18 mouse cellular contexts compared by ENCODE assay signal in genomic region chr19:10367802-10368201, GRCm38 (mm10). TPM values are rescaled to one million over a fixed set of nuclear protein-coding genes. Genes with fewer than 3 reads are reported as not detected.
DNase-seq lines count a peak whose midpoint lies in the region; ATAC-seq and TF ChIP-seq lines count a peak whose summit lies in the region.
"Had no signal": no experiment of that assay in that cellular context is flagged by ENCODE, and none has a peak within 500 bp of the region (broad histone marks: within the 10 kb centered on the region; RNA-seq: fewer than 3 reads in every experiment).

No protein-coding gene starts in this region.

- H3K9ac ChIP-seq in hindbrain, embryonic 14.5 days: no peak overlapping the region
- H3K9ac ChIP-seq in forebrain, postnatal 0 days: no peak overlapping the region
- no peak overlapping the region for H3K9ac ChIP-seq in forebrain, embryonic 14.5 days (ENCODE audit: low read length)
- H3K9ac ChIP-seq: hindbrain, embryonic 12.5 days; liver, postnatal 0 days; neural tube, embryonic 15.5 days had no signal

- no peak for TF ChIP-seq POLR2A in cortical plate, adult 2 months (IDR thresholded peaks at IDR 0.05; ENCODE audit: extremely low read depth, insufficient read depth, low read length)

- no peaks in the 10 kb centered on the region for H3K9me3 ChIP-seq in hindbrain, embryonic 14.5 days (ENCODE audit: control insufficient read depth, low read length)
- H3K9me3 ChIP-seq in forebrain, postnatal 0 days (ENCODE audit: low read length): no peaks in the 10 kb centered on the region
- no peaks in the 10 kb centered on the region for H3K9me3 ChIP-seq in forebrain, embryonic 14.5 days (replicated peaks; ENCODE audit: control insufficient read depth, low read length)
- H3K9me3 ChIP-seq: embryonic facial prominence, embryonic 10.5 days; hindbrain, embryonic 12.5 days; neural tube, embryonic 15.5 days had no signal

- H3K4me3 ChIP-seq in cortical plate, adult 2 months (ENCODE audit: insufficient read depth, low read length): no peak overlapping the region
- no peak overlapping the region for H3K4me3 ChIP-seq in hindbrain, embryonic 14.5 days (replicated peaks; ENCODE audit: low read length)
- H3K4me3 ChIP-seq in forebrain, postnatal 0 days (ENCODE audit: low read depth, low read length): no peak overlapping the region
- H3K4me3 ChIP-seq in forebrain, embryonic 14.5 days (ENCODE audit: low read depth, low read length): no peak overlapping the region
- H3K4me3 ChIP-seq: embryonic facial prominence, embryonic 10.5 days; erythroblast, embryonic 14.5 days; hindbrain, embryonic 12.5 days; neural tube, embryonic 15.5 days had no signal

- WGBS in hindbrain, embryonic 14.5 days: 82% methylated on average over 7 of the region's 7 CpGs
- WGBS in forebrain, postnatal 0 days: 76% methylated on average over 7 of the region's 7 CpGs
- WGBS in forebrain, embryonic 14.5 days: 86% methylated on average over 7 of the region's 7 CpGs

- no peak overlapping the region for H3K4me2 ChIP-seq in hindbrain, embryonic 14.5 days (replicated peaks)
- no peak overlapping the region for H3K4me2 ChIP-seq in forebrain, postnatal 0 days (ENCODE audit: low read depth)
- no peak overlapping the region for H3K4me2 ChIP-seq in forebrain, embryonic 14.5 days (ENCODE audit: low read length)
- H3K4me2 ChIP-seq: hindbrain, embryonic 12.5 days; neural tube, embryonic 15.5 days had no signal

- H3K27me3 ChIP-seq in hindbrain, embryonic 14.5 days (ENCODE audit: control insufficient read depth, insufficient read depth, low read length): no peaks in the 10 kb centered on the region
- H3K27me3 ChIP-seq in forebrain, postnatal 0 days (ENCODE audit: insufficient read depth, low read length): no peaks in the 10 kb centered on the region
- H3K27me3 ChIP-seq in forebrain, embryonic 14.5 days (replicated peaks; ENCODE audit: control insufficient read depth, insufficient read depth, low read length): no peaks in the 10 kb centered on the region
- H3K27me3 ChIP-seq: hindbrain, embryonic 12.5 days; neural tube, embryonic 15.5 days had no signal

- 0 out of 2 replicates have a peak overlapping the region, but pooled peaks have one; percentile 24 for H3K27ac ChIP-seq in cortical plate, adult 2 months (ENCODE audit: insufficient read depth, low read length)
- no peak overlapping the region for H3K27ac ChIP-seq in hindbrain, embryonic 14.5 days
- no peak overlapping the region for H3K27ac ChIP-seq in forebrain, postnatal 0 days (ENCODE audit: low read depth, low read length)
- H3K27ac ChIP-seq in forebrain, embryonic 14.5 days (ENCODE audit: low read depth, low read length): no peak overlapping the region
- H3K27ac ChIP-seq: embryonic facial prominence, embryonic 10.5 days; hindbrain, embryonic 12.5 days; neural tube, embryonic 15.5 days had no signal

- peak; percentile 82 to 87 for DNase-seq in frontal cortex, adult 2 months (ENCODE audit: extremely low spot score in 1 of 2, low spot score in 1 of 2)
- peak; percentile 39 to 48 for DNase-seq in layer of hippocampus, postnatal 25 days (ENCODE audit: extremely low spot score in 1 of 2, low spot score in 1 of 2)
- DNase-seq in right cerebral cortex, adult 2 months (ENCODE audit: low spot score in 2 of 2): peak; percentile 79 to 82
- DNase-seq in hindbrain, embryonic 14.5 days (ENCODE audit: low spot score): no peak
- no peak for DNase-seq in forebrain, postnatal 0 days
- no peak for DNase-seq in forebrain, embryonic 14.5 days (ENCODE audit: low spot score)
- DNase-seq: adrenal gland, postnatal 10 days; cerebellum, postnatal 10 days; kidney, postnatal 25 days; liver, postnatal 0 days had no signal

- H3K36me3 ChIP-seq in hindbrain, embryonic 14.5 days (replicated peaks; ENCODE audit: control insufficient read depth, insufficient read depth): no peaks in the 10 kb centered on the region
- no peaks in the 10 kb centered on the region for H3K36me3 ChIP-seq in forebrain, postnatal 0 days (ENCODE audit: insufficient read depth)
- no peaks in the 10 kb centered on the region for H3K36me3 ChIP-seq in forebrain, embryonic 14.5 days (ENCODE audit: control insufficient read depth, insufficient read depth, low read length)
- H3K36me3 ChIP-seq: embryonic facial prominence, embryonic 10.5 days; hindbrain, embryonic 12.5 days; neural tube, embryonic 15.5 days had no signal

- no peak for ATAC-seq in hindbrain, embryonic 14.5 days (ENCODE audit: low FRiP score)
- ATAC-seq in forebrain, postnatal 0 days: no peak
- ATAC-seq in forebrain, embryonic 14.5 days: no peak
- ATAC-seq: CD4-positive, CD25-positive, alpha-beta regulatory T cell, adult 4 months; intestine, embryonic 16.5 days; liver, postnatal 0 days had no signal

- no peak for TF ChIP-seq CTCF in cortical plate, adult 2 months (IDR thresholded peaks at IDR 0.05; ENCODE audit: extremely low read depth, insufficient read depth, low read length)
- TF ChIP-seq CTCF in forebrain, postnatal 0 days (IDR thresholded peaks at IDR 0.05; ENCODE audit: low read depth): no peak

- peaks cover 13% of the 10 kb centered on the region for H3K4me1 ChIP-seq in cortical plate, adult 2 months (ENCODE audit: control insufficient read depth, insufficient read depth, low read length)
- peaks cover 4% of the 10 kb centered on the region; the same call in 1 of the 2 replicates for H3K4me1 ChIP-seq in hindbrain, embryonic 14.5 days (replicated peaks; ENCODE audit: control insufficient read depth, insufficient read depth, low read length)
- no peaks in the 10 kb centered on the region for H3K4me1 ChIP-seq in forebrain, postnatal 0 days (ENCODE audit: insufficient read depth)
- H3K4me1 ChIP-seq in forebrain, embryonic 14.5 days (ENCODE audit: control insufficient read depth, insufficient read depth, low read length): no peaks in the 10 kb centered on the region
- H3K4me1 ChIP-seq: hindbrain, embryonic 12.5 days; neural tube, embryonic 15.5 days had no signal

RNA-seq across cellular contexts. Expression of gene Syt7, which starts 21.1 kb away (rescaled TPM):
- 213 and 252 TPM in 2 replicates for polyA plus RNA-seq in cortical plate, adult 2 months (2012; rRNA removed)
- polyA plus RNA-seq in frontal cortex, adult 2 months (2012; rRNA removed): 187 and 212 TPM in 2 replicates
- total RNA-seq in layer of hippocampus, postnatal 25 days (2021): 100 to 1,000 TPM; 258 to 328 TPM
- 12.0 and 14.0 TPM in 2 replicates for polyA plus RNA-seq in hindbrain, embryonic 14.5 days (2014; fragmentation: Nextera tagmentation; extraction: Ambion mirVana)
- 91.6 and 110 TPM in 2 replicates for total RNA-seq in forebrain, postnatal 0 days (2014; rRNA removed)
- polyA plus RNA-seq in forebrain, postnatal 0 days (2015; fragmentation: Nextera tagmentation; extraction: Ambion mirVana): 14.9 and 19.2 TPM in 2 replicates
- 5.8 and 6.1 TPM in 2 replicates for polyA plus RNA-seq in forebrain, embryonic 14.5 days (2014; fragmentation: Nextera tagmentation; extraction: Ambion mirVana)
- total RNA-seq: MEL had no signal
- polyA plus RNA-seq: CD4-positive, CD25-positive, alpha-beta regulatory T cell, adult 4 months; erythroblast, embryonic 14.5 days had no signal

Comparison
In these comparisons a context has a peak if more than half of its experiments do, and no peak if none do; other contexts are left out.
1. DNase-seq: peak in frontal cortex, adult 2 months (2 of 2), layer of hippocampus, postnatal 25 days (2 of 2) and right cerebral cortex, adult 2 months (2 of 2); none in hindbrain, embryonic 14.5 days (single experiment), forebrain, postnatal 0 days (single experiment) and forebrain, embryonic 14.5 days (single experiment).